Mouse (Mus musculus): ENCODE results near the gene 1110008P14Rik. TPM values are rescaled to one million over a fixed set of nuclear protein-coding genes. Genes with fewer than 3 reads are reported as not detected.
A peak's percentile ranks its signal among the peaks of the same experiment; 100 is the strongest.

Gene 1110008P14Rik
- polyA plus RNA-seq, 1 experiment from 2014 or later = 36.3 TPM

- H3K27ac ChIP-seq = no peak overlapping the region
- no peak for DNase-seq (ENCODE audit: low spot score)
- 92% methylated on average over 4 of the region's 4 CpGs for WGBS
- no peak overlapping the region for H3K4me3 ChIP-seq
- H3K4me1 ChIP-seq = peaks cover 16% of the 10 kb centered on the region
- H3K36me3 ChIP-seq = peaks cover 68% of the 10 kb centered on the region
- no peaks in the 10 kb centered on the region for H3K27me3 ChIP-seq (ENCODE audit: low read depth, poor library complexity, severe bottlenecking)
- no peaks in the 10 kb centered on the region for H3K9me3 ChIP-seq (replicated peaks)
Measured at GRCm38 (mm10) chr2:32342039-32342438, 39.7 kb downstream of the 1110008P14Rik start.

GRCm38 (mm10) chr2:32341634-32341939 is 40.2 kb downstream of the 1110008P14Rik start:
- no peaks in the 10 kb centered on the region for H3K9me3 ChIP-seq (replicated peaks)
- H3K4me1 ChIP-seq = peaks cover 16% of the 10 kb centered on the region
- H3K36me3 ChIP-seq = peaks cover 68% of the 10 kb centered on the region
- WGBS = 89% methylated on average over 4 of the region's 4 CpGs
- H3K4me3 ChIP-seq = no peak overlapping the region
- DNase-seq (ENCODE audit: low spot score) = no peak
- H3K27ac ChIP-seq = no peak overlapping the region
- H3K27me3 ChIP-seq (ENCODE audit: low read depth, poor library complexity, severe bottlenecking) = 0 out of 2 replicates have a peak, but pooled peaks cover 4% of the 10 kb centered on the region

GRCm38 (mm10) chr2:32340836-32341633 is 40.7 kb downstream of the 1110008P14Rik start:
- H3K27ac ChIP-seq = no peak overlapping the region
- no peaks in the 10 kb centered on the region for H3K9me3 ChIP-seq (replicated peaks)
- no peak for DNase-seq (ENCODE audit: low spot score)
- peaks cover 16% of the 10 kb centered on the region for H3K4me1 ChIP-seq
- no peak overlapping the region for H3K4me3 ChIP-seq
- H3K36me3 ChIP-seq = peaks cover 70% of the 10 kb centered on the region
- peaks cover 10% of the 10 kb centered on the region; the same call in 1 of the 2 replicates for H3K27me3 ChIP-seq (ENCODE audit: low read depth, poor library complexity, severe bottlenecking)
- WGBS = 80% methylated on average over 13 of the region's 13 CpGs

- H3K36me3 ChIP-seq = peaks cover 78% of the 10 kb centered on the region
- WGBS = 37% methylated on average over 26 of the region's 26 CpGs
- peaks cover 15% of the 10 kb centered on the region for H3K4me1 ChIP-seq
- H3K27me3 ChIP-seq (ENCODE audit: low read depth, poor library complexity, severe bottlenecking) = peaks cover 19% of the 10 kb centered on the region; the same call in 1 of the 2 replicates
- no peak for DNase-seq (ENCODE audit: low spot score)
- H3K27ac ChIP-seq = 0 out of 2 replicates have a peak overlapping the region, but pooled peaks have one; percentile 34
- no peaks in the 10 kb centered on the region for H3K9me3 ChIP-seq (replicated peaks)
- no peak overlapping the region for H3K4me3 ChIP-seq
Measured at GRCm38 (mm10) chr2:32339912-32340642, 41.7 kb downstream of the 1110008P14Rik start.

GRCm38 (mm10) chr2:32335888-32336287 is 45.9 kb downstream of the 1110008P14Rik start:
- no peak overlapping the region for H3K4me3 ChIP-seq
- no peak for DNase-seq (ENCODE audit: low spot score)
- no peaks in the 10 kb centered on the region for H3K9me3 ChIP-seq (replicated peaks)
- no peak overlapping the region for H3K27ac ChIP-seq
- peaks cover 95% of the 10 kb centered on the region for H3K36me3 ChIP-seq
- H3K27me3 ChIP-seq (ENCODE audit: low read depth, poor library complexity, severe bottlenecking) = peaks cover 27% of the 10 kb centered on the region
- WGBS = 49% methylated on average over 15 of the region's 15 CpGs
- peaks cover 8% of the 10 kb centered on the region; the same call in 1 of the 2 replicates for H3K4me1 ChIP-seq

GRCm38 (mm10) chr2:32332159-32332558 is 49.6 kb downstream of the 1110008P14Rik start:
- no peak for DNase-seq (ENCODE audit: low spot score)
- WGBS = 89% methylated on average over 5 of the region's 5 CpGs
- Histone ChIP-seq H3K36me3 (peaks cover 73% of the 10 kb centered on the region), H3K27ac (no peak overlapping the region), H3K4me1 (peaks cover 30% of the 10 kb centered on the region), H3K27me3 (ENCODE audit: low read depth, poor library complexity, severe bottlenecking) (peaks cover 27% of the 10 kb centered on the region), H3K9me3 (replicated peaks) (no peaks in the 10 kb centered on the region), H3K4me3 (no peak overlapping the region)

GRCm38 (mm10) chr2:32329531-32329930 is 52.2 kb downstream of the 1110008P14Rik start:
- Histone ChIP-seq H3K27me3 (ENCODE audit: low read depth, poor library complexity, severe bottlenecking) (peaks cover 5% of the 10 kb centered on the region), H3K4me1 (peaks cover 46% of the 10 kb centered on the region), H3K4me3 (0 out of 2 replicates have a peak overlapping the region, but pooled peaks have one; percentile 3), H3K27ac (peak overlapping the region; percentile 82), H3K9me3 (replicated peaks) (no peaks in the 10 kb centered on the region), H3K36me3 (peaks cover 57% of the 10 kb centered on the region)
- peak; percentile 51 for DNase-seq (ENCODE audit: low spot score)
- WGBS = 37% methylated on average over 6 of the region's 6 CpGs

GRCm38 (mm10) chr2:32328911-32329460 is 52.8 kb downstream of the 1110008P14Rik start:
- Histone ChIP-seq H3K4me1 (peaks cover 46% of the 10 kb centered on the region), H3K4me3 (0 out of 2 replicates have a peak overlapping the region, but pooled peaks have one; percentile 3), H3K36me3 (peaks cover 55% of the 10 kb centered on the region), H3K27me3 (ENCODE audit: low read depth, poor library complexity, severe bottlenecking) (no peaks in the 10 kb centered on the region), H3K9me3 (replicated peaks) (no peaks in the 10 kb centered on the region), H3K27ac (peak overlapping the region; percentile 82)
- DNase-seq (ENCODE audit: low spot score) = no peak
- WGBS = 17% methylated on average over 13 of the region's 13 CpGs

- Histone ChIP-seq H3K27ac (no peak overlapping the region), H3K9me3 (replicated peaks) (no peaks in the 10 kb centered on the region), H3K27me3 (ENCODE audit: low read depth, poor library complexity, severe bottlenecking) (no peaks in the 10 kb centered on the region), H3K4me3 (no peak overlapping the region), H3K4me1 (peaks cover 57% of the 10 kb centered on the region), H3K36me3 (peaks cover 49% of the 10 kb centered on the region)
- 88% methylated on average over 4 of the region's 4 CpGs for WGBS
- no peak for DNase-seq (ENCODE audit: low spot score)
Measured at GRCm38 (mm10) chr2:32327200-32327599, 54.5 kb downstream of the 1110008P14Rik start.

Other genes with a start within 250 kb of the 1110008P14Rik start
- gene Prrc2b, start 230.9 kb downstream of the 1110008P14Rik start, polyA plus RNA-seq (2016; fragmentation: Nextera tagmentation; extraction: Ambion mirVana) = 71.2 and 80.3 TPM in 2 replicates
- gene Pomt1, start 145.3 kb downstream of the 1110008P14Rik start, polyA plus RNA-seq (2016; fragmentation: Nextera tagmentation; extraction: Ambion mirVana) = 21.1 and 24.1 TPM in 2 replicates
- gene Uck1, start 121.8 kb downstream of the 1110008P14Rik start, polyA plus RNA-seq (2016; fragmentation: Nextera tagmentation; extraction: Ambion mirVana) = 69.6 and 74.0 TPM in 2 replicates
- 20.4 and 25.0 TPM in 2 replicates for gene Golga2, start 94.6 kb downstream of the 1110008P14Rik start, polyA plus RNA-seq (2016; fragmentation: Nextera tagmentation; extraction: Ambion mirVana)
- gene Swi5, start 93.9 kb downstream of the 1110008P14Rik start, polyA plus RNA-seq (2016; fragmentation: Nextera tagmentation; extraction: Ambion mirVana) = 440 and 446 TPM in 2 replicates
- 61.3 and 74.8 TPM in 2 replicates for gene Ciz1, start 29.6 kb downstream of the 1110008P14Rik start, polyA plus RNA-seq (2016; fragmentation: Nextera tagmentation; extraction: Ambion mirVana)
- 27.1 and 33.6 TPM in 2 replicates for gene Dnm1, start 28.6 kb downstream of the 1110008P14Rik start, polyA plus RNA-seq (2016; fragmentation: Nextera tagmentation; extraction: Ambion mirVana)
- not detected in 2 replicates for gene Lcn2, start 6.3 kb upstream of the 1110008P14Rik start, polyA plus RNA-seq (2016; fragmentation: Nextera tagmentation; extraction: Ambion mirVana)
- gene Ptges2, start 14.0 kb upstream of the 1110008P14Rik start, polyA plus RNA-seq (2016; fragmentation: Nextera tagmentation; extraction: Ambion mirVana) = 32.7 and 37.0 TPM in 2 replicates
- 5.9 and 7.3 TPM in 2 replicates for gene Naif1, start 68.5 kb upstream of the 1110008P14Rik start, polyA plus RNA-seq (2016; fragmentation: Nextera tagmentation; extraction: Ambion mirVana)
- gene Slc25a25, start 69.5 kb upstream of the 1110008P14Rik start, polyA plus RNA-seq (2016; fragmentation: Nextera tagmentation; extraction: Ambion mirVana) = 30.8 and 33.0 TPM in 2 replicates
- 12.0 and 14.0 TPM in 2 replicates for gene Fam102a, start 153.4 kb upstream of the 1110008P14Rik start, polyA plus RNA-seq (2016; fragmentation: Nextera tagmentation; extraction: Ambion mirVana)
- gene Dpm2, start 188.9 kb upstream of the 1110008P14Rik start, polyA plus RNA-seq (2016; fragmentation: Nextera tagmentation; extraction: Ambion mirVana) = 104 and 109 TPM in 2 replicates
- 1.0 and 2.7 TPM in 2 replicates for gene Pip5kl1, start 192.9 kb upstream of the 1110008P14Rik start, polyA plus RNA-seq (2016; fragmentation: Nextera tagmentation; extraction: Ambion mirVana)
- 0.24 TPM in 1 of 2 replicates, not detected in the other for gene 9430097D07Rik, start 193.7 kb upstream of the 1110008P14Rik start, polyA plus RNA-seq (2016; fragmentation: Nextera tagmentation; extraction: Ambion mirVana)
- gene St6galnac4, start 205.2 kb upstream of the 1110008P14Rik start, polyA plus RNA-seq (2016; fragmentation: Nextera tagmentation; extraction: Ambion mirVana) = 26.0 and 26.1 TPM in 2 replicates
- 11.8 and 16.7 TPM in 2 replicates for gene St6galnac6, start 217.8 kb upstream of the 1110008P14Rik start, polyA plus RNA-seq (2016; fragmentation: Nextera tagmentation; extraction: Ambion mirVana)
- 21.6 and 35.7 TPM in 2 replicates for gene Ak1, start 239.8 kb upstream of the 1110008P14Rik start, polyA plus RNA-seq (2016; fragmentation: Nextera tagmentation; extraction: Ambion mirVana)

Data from limb, embryonic 10.5 days (tissue).